Mouse (Mus musculus) gastrocnemius, postnatal 36 days (tissue): ENCODE measurements at regions not wholly inside any gene's neighbourhood (a gene's known extent, or its start where the extent isn't known, plus 50 kb on each side); places are given as distances from the start of the nearest gene placed in this dataset.

ENCODE experiments used
- DNase-seq, 2 experiments: peaks; one replicate each; pipeline ENCODE4 v3.0.0; 2022
- intact Hi-C: fragments of 180-260 bp; cut with DNase I; formaldehyde crosslinking; loops from one replicate; pipeline ENCODE4 v1.15.1; 2025

DNA sequence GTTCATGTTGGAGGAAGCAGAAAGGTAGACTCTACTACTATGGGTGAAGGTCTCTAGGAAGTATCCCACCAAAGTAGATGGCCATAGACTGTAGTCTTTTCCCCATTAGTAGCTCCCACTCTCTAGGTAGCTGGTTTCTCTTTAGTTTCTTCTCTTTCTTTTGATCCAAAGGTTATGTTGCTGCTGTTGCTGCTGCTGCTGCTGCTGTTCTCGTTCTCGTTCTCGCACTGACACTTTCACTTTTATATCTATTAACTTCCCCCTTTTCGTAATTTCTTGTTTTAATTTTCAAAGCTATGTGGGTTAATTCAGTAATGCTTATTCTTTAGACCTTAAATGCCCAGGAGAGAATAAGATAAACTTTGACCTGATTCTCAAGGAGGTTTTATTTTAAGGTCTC, 58.3 kb downstream of the Tmem100 start:
- no peak for DNase-seq
- intact Hi-C loops, result no loop called here

- intact Hi-C loops, result no loop called here
- no peak for DNase-seq
These were observed 63.9 kb downstream of the Tmem100 start for GRCm38 (mm10) chr11:90094052-90094451.

GRCm38 (mm10) chr11:90094700-90095355, 64.7 kb downstream of the Tmem100 start:
- intact Hi-C loops, result no loop called here
- no peak for DNase-seq

- no peak for DNase-seq
- intact Hi-C loops, result no loop called here
These were observed 68.3 kb downstream of the Tmem100 start for GRCm38 (mm10) chr11:90098471-90098870.

DNA sequence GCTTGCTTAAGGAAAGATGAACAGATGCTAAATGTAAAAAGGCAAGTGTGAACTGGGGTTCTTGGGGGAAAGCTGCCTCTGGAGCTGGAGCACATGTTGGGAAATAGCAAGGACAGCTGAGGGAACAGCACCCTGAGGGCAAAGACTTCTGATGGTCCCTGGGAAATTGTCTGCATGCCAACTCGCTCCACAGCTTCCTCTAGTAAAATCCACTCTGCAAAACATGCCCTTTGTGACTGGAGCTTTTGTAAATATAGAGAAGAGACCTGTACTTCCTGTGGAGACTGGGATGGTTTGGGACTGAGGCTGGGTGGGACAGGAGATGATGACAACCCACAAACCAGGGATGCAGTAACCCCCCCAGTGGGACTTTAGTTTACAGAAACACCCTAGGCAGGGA, 69.0 kb downstream of the Tmem100 start:
- DNase-seq, result no peak
- intact Hi-C loops, result no loop called here

GRCm38 (mm10) chr11:90100161-90100560, 70.0 kb downstream of the Tmem100 start:
- DNase-seq, result no peak
- intact Hi-C loops, result no loop called here

DNA sequence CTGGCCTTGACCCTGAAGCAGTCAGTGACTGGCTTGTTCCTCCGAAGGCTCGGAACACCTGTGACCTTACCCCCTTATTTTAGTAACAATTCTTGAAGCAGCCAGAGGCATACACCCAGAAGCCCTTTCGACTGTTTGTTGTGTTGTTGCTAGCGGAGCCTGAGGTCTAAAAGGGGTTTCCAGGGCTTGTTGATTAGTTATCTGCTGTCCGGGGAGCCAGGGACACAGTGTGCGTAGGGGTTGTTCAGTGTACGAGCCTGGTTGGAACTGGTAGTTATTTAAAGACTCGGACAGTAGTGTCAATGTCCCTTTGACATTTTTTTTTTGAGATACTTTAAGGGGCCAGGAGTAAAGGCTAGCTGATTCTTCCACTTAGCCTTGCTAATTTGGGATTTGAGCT, 71.1 kb downstream of the Tmem100 start:
- DNase-seq, result peak in 1 of 2 experiments; percentile 9
- intact Hi-C loops, result no loop called here

DNA sequence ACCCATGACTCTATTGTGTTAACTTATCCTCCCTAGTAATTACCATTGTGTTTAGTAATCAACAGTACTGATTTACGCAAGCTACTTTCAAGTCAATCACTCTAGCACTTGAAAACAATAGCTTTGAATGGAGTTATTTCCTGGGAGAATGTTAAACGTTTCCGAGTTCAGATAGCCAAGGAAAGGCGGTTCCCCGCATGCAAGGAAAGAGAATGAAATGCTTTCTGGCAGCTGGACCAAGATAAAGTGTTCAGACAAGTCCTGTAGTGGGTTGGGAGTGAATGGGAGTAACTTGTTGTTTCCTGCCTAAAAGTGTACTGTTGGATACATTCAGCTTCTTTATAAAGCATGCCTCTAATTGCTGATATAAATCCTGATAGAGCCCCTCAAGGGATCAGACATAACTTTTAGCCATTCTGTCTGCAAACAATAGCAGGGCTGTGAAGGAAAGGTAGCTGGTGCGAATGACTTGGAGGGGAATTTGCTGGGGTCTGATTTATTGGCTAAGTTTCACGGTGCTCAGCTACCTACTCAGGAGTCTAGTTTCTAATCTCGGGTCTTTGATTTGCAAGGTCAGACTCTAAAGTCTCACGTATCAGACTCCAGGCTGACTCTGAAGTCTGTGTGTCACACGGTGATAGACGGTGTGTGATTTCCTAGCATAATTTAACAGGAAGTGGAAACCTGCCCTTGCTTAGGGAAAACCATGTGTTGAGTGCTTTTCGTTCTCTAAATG, 76.1 kb downstream of the Tmem100 start:
- no peak for DNase-seq
- intact Hi-C loops, result no loop called here

DNA sequence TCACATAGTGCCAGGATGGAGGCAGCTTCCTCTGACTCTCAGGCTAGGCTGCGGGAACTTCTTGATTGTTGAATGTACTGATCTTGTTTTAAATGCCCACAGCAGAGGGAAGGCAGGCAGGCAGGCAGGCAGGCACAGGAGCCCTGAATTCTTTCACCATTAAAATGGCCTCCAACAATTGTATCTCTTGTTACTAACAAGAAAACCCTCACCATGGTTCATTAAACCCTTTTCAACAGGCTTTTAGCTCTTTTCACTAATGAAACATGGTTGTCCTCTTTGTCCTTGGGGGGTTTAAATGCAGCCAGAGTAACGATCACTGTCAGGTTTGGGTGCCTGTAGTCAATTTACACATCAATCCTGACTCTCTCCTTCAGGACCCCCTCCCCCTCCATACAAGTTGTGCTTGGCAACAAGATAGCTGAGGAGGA, 77.8 kb upstream of the Gm45716 start:
- DNase-seq, result no peak
- intact Hi-C loops, result no loop called here

- intact Hi-C loops, result no loop called here
- no peak for DNase-seq
These were observed 77.3 kb upstream of the Gm45716 start for GRCm38 (mm10) chr11:90110170-90110569.

- DNase-seq, result no peak
- intact Hi-C loops, result no loop called here
These were observed 75.3 kb upstream of the Gm45716 start for GRCm38 (mm10) chr11:90112174-90112573.

DNA sequence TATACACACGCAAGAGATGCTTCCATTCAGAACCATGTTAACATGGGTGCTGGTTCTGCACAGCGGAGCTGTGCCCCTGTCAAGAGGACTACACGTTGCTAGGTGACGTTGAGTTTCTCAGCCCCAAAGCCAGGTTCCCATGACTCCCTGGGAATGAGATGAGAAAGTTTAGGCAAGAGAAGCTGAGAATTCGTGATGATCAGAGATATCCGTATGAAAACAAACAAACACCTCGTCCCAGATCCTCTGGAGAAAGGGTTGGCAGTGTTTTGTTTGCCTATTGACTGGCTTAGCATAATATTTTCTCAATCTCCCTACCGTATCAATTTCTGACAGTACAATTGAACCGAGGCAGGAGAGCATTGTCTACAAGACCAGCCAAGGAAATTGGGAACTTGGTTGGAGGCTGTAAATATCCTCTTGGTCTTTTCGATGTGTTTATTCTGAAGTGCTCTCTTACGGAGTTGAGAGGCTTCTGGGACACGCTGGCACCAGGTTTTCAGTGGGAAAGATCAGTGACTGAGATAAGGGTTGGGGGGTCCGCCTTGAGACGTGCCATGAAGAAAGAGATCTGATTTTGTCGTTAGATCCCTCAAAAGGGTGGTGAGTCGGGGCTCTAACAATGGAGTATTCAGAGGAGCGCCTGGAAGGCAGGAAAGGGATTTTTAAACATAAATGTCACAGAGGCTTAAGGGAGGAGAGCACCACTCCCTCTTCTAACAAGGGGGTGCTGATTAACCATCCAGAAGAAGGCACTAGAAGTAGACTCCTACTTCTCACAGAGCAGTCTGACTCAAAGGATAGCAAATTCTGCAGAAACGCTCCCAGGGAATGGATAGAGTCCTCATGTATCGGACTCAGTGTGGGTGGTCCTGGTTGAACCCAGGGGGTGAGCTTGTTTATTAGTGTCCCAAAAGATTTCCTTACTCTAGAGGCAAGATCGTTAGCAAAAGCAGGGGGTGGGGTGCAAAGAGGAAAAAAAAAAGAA, 70.5 kb upstream of the Gm45716 start:
- no peak for DNase-seq
- intact Hi-C loops, result no loop called here

DNA sequence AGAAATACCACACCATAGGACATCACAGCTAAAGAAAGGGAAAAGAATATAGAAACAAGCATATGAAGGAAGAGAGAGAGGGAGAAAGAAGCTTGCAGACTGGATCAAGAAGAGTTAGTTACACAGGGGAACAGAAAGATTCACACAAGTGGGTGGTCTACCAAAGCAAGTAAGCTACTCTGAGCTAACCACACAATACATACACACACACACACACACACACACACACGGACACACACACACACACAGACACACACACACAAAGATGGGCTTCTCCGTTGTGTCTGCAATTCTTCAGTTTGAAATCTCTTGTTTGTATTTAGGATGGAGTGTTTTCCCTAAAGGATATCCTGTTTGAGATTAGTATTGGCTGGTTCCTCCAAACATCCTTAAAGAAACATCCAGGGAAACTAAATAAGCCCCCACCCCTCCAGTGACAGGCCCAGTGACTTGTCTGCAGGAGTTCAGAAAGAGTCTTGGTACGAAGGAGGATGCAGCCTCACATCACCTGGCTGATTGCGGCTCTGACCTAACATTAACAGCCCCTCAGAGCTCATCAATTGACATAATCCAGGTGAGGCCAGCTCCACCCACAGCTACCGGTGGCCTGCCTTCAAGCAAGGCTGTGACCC, 69.7 kb upstream of the Gm45716 start:
- no peak for DNase-seq
- intact Hi-C loops, result no loop called here

DNA sequence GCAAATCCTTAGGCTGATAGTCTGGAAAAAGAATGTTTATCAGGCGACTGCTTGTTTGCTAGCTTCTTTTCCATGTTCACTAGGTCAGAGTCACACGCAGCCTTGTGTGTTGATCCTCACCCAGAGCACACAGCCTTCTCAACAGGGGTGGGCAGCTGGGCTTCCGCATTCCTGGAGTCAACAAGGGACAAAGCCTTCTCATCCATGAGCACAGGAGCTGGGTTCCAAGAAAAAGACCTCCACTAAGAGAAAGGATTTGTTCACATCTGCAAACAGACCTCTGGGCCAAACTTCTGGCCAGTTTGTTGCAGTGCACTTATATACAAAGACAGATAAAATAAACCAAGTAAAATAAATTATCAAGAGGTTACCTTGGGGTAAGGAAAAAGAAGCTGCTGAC, 65.6 kb upstream of the Gm45716 start:
- peak in 1 of 2 experiments; percentile 17 for DNase-seq
- intact Hi-C loops, result no loop called here

- no peak for DNase-seq
- intact Hi-C loops, result no loop called here
These were observed 64.8 kb upstream of the Gm45716 start for GRCm38 (mm10) chr11:90122709-90123108.

DNA sequence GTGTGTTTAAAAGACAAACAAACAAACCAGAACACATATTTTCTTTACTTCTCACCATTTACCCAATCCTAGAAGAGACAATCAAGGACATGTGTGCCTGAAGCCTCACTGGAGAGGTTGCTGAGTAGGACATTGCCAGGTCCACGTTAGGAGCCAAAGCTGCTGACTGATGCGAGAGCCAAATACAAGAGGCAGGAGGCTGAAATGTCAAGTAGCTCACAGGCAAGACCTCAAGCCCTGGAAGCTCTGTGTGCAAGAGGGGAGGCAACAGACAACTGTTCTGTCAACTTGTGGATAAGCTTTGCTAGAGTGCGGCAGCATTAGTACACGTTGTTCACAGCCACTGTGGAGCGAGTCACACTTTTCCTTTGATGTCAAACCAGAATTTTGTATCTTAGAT, 63.6 kb upstream of the Gm45716 start:
- DNase-seq, result peak; percentile 23 to 26
- intact Hi-C loops, result no loop called here

- intact Hi-C loops, result no loop called here
- DNase-seq, result no peak
These were observed 61.2 kb upstream of the Gm45716 start for GRCm38 (mm10) chr11:90126289-90126688.

- intact Hi-C loops, result no loop called here
- DNase-seq, result no peak
These were observed 58.5 kb upstream of the Gm45716 start for GRCm38 (mm10) chr11:90128865-90129415.

GRCm38 (mm10) chr11:90129793-90130624, 57.5 kb upstream of the Gm45716 start:
- intact Hi-C loops, result no loop called here
- DNase-seq, result peak in 1 of 2 experiments; percentile 15
